Mouse (Mus musculus): Measurements from ENCODE around the gene Rom1.

- no peak for TF ChIP-seq CTCF (IDR thresholded peaks at IDR 0.05)
- no peak for TF ChIP-seq EP300 (IDR thresholded peaks at IDR 0.05)
Observed at GRCm38 (mm10) chr19:8950190-8950589, 21.0 kb upstream of the Rom1 start.
